Mouse (Mus musculus): ENCODE data around the gene Kansl3. TPM values are rescaled to one million over a fixed set of nuclear protein-coding genes. Genes with fewer than 3 reads are reported as not detected.
A peak's percentile ranks its signal among the peaks of the same experiment; 100 is the strongest.

Kansl3 gene
- polyA plus RNA-seq, 1 experiment = 23.6 TPM

DNA sequence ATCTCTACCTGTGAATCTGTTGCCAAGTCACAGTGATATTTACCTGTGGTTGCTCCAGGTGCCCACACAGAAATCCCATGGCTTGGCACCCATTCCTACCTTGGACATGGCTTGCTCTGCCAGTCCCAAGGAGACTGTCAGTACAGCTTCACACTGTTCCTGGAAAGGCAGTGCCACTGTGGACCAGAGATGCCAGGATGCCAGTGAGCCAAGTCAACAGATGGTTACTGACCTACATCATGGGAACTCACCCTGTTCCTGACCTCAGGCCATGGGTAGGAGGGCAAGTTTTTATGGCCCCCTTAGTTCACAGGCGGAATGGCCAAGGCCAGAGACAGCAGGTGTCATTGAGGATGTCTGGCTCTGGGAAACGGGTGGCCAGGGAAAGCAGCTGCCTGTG lies 47.8 kb downstream of the Kansl3 start:
- TF ChIP-seq MAX (IDR thresholded peaks at IDR 0.05) (no peak), USF1 (IDR thresholded peaks at IDR 0.05; ENCODE audit: low read depth) (no peak), MYOD1 (IDR thresholded peaks at IDR 0.05; ENCODE audit: control insufficient read depth, insufficient read length, low read depth) (no peak), FOSL1 (IDR thresholded peaks at IDR 0.05; ENCODE audit: insufficient read depth, low read length, poor library complexity, severe bottlenecking) (no peak), CTCF (IDR thresholded peaks at IDR 0.05; ENCODE audit: control insufficient read depth, insufficient read depth, insufficient read length) (no peak), CEBPB (IDR thresholded peaks at IDR 0.05; ENCODE audit: low read depth) (no peak), MYOG (IDR thresholded peaks at IDR 0.05; ENCODE audit: control insufficient read depth, extremely low read depth, insufficient read length) (no peak)
- H3K79me3 ChIP-seq (ENCODE audit: low read depth) = no peaks in the 10 kb centered on the region
- H3K36me3 ChIP-seq (ENCODE audit: control insufficient read depth, insufficient read depth) = peaks cover 45% of the 10 kb centered on the region

GRCm38 (mm10) chr1:36315776-36316100 lies 53.2 kb downstream of the Kansl3 start:
- no peak overlapping the region for H3ac ChIP-seq (ENCODE audit: control insufficient read depth, insufficient read length, low read depth)

More for the DNA sequence above, 47.8 kb downstream of the Kansl3 start:
- Histone ChIP-seq H3K79me2 (ENCODE audit: control insufficient read depth, insufficient read depth) (no peaks in the 10 kb centered on the region), H3K27me3 (ENCODE audit: control insufficient read depth, insufficient read depth, insufficient read length) (no peaks in the 10 kb centered on the region), H3K4me3 (ENCODE audit: insufficient read depth, poor library complexity, severe bottlenecking) (no peak overlapping the region), H3ac (ENCODE audit: control insufficient read depth, insufficient read length, low read depth) (no peak overlapping the region)

GRCm38 (mm10) chr1:36314959-36315775 lies 53.8 kb downstream of the Kansl3 start:
- Histone ChIP-seq H3K79me2 (ENCODE audit: control insufficient read depth, insufficient read depth) (peaks cover 45% of the 10 kb centered on the region), H3K36me3 (ENCODE audit: control insufficient read depth, insufficient read depth) (peaks cover 47% of the 10 kb centered on the region), H3K4me3 (ENCODE audit: insufficient read depth, poor library complexity, severe bottlenecking) (no peak overlapping the region), H3K79me3 (ENCODE audit: low read depth) (peaks cover 29% of the 10 kb centered on the region), H3ac (ENCODE audit: control insufficient read depth, insufficient read length, low read depth) (no peak overlapping the region), H3K27me3 (ENCODE audit: control insufficient read depth, insufficient read depth, insufficient read length) (no peaks in the 10 kb centered on the region)
- TF ChIP-seq MYOD1 (IDR thresholded peaks at IDR 0.05; ENCODE audit: control insufficient read depth, insufficient read length, low read depth) (no peak), CTCF (IDR thresholded peaks at IDR 0.05; ENCODE audit: control insufficient read depth, insufficient read depth, insufficient read length) (no peak)

More at GRCm38 (mm10) chr1:36315776-36316100, 53.2 kb downstream of the Kansl3 start:
- Histone ChIP-seq H3K36me3 (ENCODE audit: control insufficient read depth, insufficient read depth) (peaks cover 53% of the 10 kb centered on the region), H3K4me3 (ENCODE audit: insufficient read depth, poor library complexity, severe bottlenecking) (no peak overlapping the region), H3K79me2 (ENCODE audit: control insufficient read depth, insufficient read depth) (peaks cover 40% of the 10 kb centered on the region), H3K27me3 (ENCODE audit: control insufficient read depth, insufficient read depth, insufficient read length) (no peaks in the 10 kb centered on the region), H3K79me3 (ENCODE audit: low read depth) (peaks cover 25% of the 10 kb centered on the region)
- no peak for TF ChIP-seq FOSL1 (IDR thresholded peaks at IDR 0.05; ENCODE audit: insufficient read depth, low read length, poor library complexity, severe bottlenecking)
- no peak for TF ChIP-seq CEBPB (IDR thresholded peaks at IDR 0.05; ENCODE audit: low read depth)
- no peak for TF ChIP-seq MAX (IDR thresholded peaks at IDR 0.05)
- no peak for TF ChIP-seq CTCF (IDR thresholded peaks at IDR 0.05; ENCODE audit: control insufficient read depth, insufficient read depth, insufficient read length)
- TF ChIP-seq USF1 (IDR thresholded peaks at IDR 0.05; ENCODE audit: low read depth) = no peak
- no peak for TF ChIP-seq MYOD1 (IDR thresholded peaks at IDR 0.05; ENCODE audit: control insufficient read depth, insufficient read length, low read depth)
- TF ChIP-seq MYOG (IDR thresholded peaks at IDR 0.05; ENCODE audit: control insufficient read depth, extremely low read depth, insufficient read length) = no peak

- Histone ChIP-seq H3K27me3 (ENCODE audit: control insufficient read depth, insufficient read depth, insufficient read length) (no peaks in the 10 kb centered on the region), H3ac (ENCODE audit: control insufficient read depth, insufficient read length, low read depth) (peak overlapping the region; percentile 69), H3K79me2 (ENCODE audit: control insufficient read depth, insufficient read depth) (peaks cover 63% of the 10 kb centered on the region), H3K36me3 (ENCODE audit: control insufficient read depth, insufficient read depth) (peaks cover 10% of the 10 kb centered on the region), H3K79me3 (ENCODE audit: low read depth) (peaks cover 38% of the 10 kb centered on the region), H3K4me3 (ENCODE audit: insufficient read depth, poor library complexity, severe bottlenecking) (peak overlapping the region; percentile 42)
- no peak for TF ChIP-seq MYOD1 (IDR thresholded peaks at IDR 0.05; ENCODE audit: control insufficient read depth, insufficient read length, low read depth)
- no peak for TF ChIP-seq USF1 (IDR thresholded peaks at IDR 0.05; ENCODE audit: low read depth)
- no peak for TF ChIP-seq CEBPB (IDR thresholded peaks at IDR 0.05; ENCODE audit: low read depth)
- no peak for TF ChIP-seq CTCF (IDR thresholded peaks at IDR 0.05; ENCODE audit: control insufficient read depth, insufficient read depth, insufficient read length)
- no peak for TF ChIP-seq MAX (IDR thresholded peaks at IDR 0.05)
- no peak for TF ChIP-seq MYOG (IDR thresholded peaks at IDR 0.05; ENCODE audit: control insufficient read depth, extremely low read depth, insufficient read length)
- TF ChIP-seq FOSL1 (IDR thresholded peaks at IDR 0.05; ENCODE audit: insufficient read depth, low read length, poor library complexity, severe bottlenecking) = no peak
Observed at GRCm38 (mm10) chr1:36309498-36309901, 59.5 kb downstream of the Kansl3 start.

DNA sequence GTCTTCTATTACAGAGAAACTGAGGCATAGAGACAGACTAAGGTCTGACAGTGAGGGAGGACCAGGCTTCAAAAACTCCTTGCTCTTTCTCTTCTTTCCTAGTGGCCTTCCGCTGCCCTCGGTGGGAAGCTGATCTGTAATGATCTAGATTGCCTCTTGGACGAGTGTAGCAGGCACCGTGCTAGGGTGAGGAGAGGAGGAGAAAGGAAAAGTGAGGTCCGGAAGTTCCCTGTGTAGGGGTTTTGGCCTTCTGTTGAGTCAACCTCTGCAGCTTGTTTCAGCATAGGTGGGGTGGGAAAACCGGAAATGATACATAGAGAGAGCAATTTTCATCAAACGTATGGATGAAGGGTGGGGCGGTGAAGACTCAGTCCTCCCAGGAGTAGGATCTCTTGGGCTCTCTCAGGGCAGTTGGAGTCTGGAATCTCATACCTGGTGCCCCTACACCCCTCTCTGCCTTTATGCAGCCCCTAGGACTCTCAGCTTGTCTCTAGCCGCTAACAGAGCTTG lies 60.0 kb downstream of the Kansl3 start:
- Histone ChIP-seq H3K27me3 (ENCODE audit: control insufficient read depth, insufficient read depth, insufficient read length) (no peaks in the 10 kb centered on the region), H3K4me3 (ENCODE audit: insufficient read depth, poor library complexity, severe bottlenecking) (peak overlapping the region; percentile 42)

More for the DNA sequence above, 60.0 kb downstream of the Kansl3 start:
- Histone ChIP-seq H3K79me2 (ENCODE audit: control insufficient read depth, insufficient read depth) (peaks cover 61% of the 10 kb centered on the region), H3K79me3 (ENCODE audit: low read depth) (peaks cover 35% of the 10 kb centered on the region), H3K36me3 (ENCODE audit: control insufficient read depth, insufficient read depth) (peaks cover 7% of the 10 kb centered on the region), H3ac (ENCODE audit: control insufficient read depth, insufficient read length, low read depth) (peak overlapping the region; percentile 69)
- TF ChIP-seq USF1 (IDR thresholded peaks at IDR 0.05; ENCODE audit: low read depth) (no peak), CTCF (IDR thresholded peaks at IDR 0.05; ENCODE audit: control insufficient read depth, insufficient read depth, insufficient read length) (no peak), MAX (IDR thresholded peaks at IDR 0.05) (no peak), FOSL1 (IDR thresholded peaks at IDR 0.05; ENCODE audit: insufficient read depth, low read length, poor library complexity, severe bottlenecking) (no peak), CEBPB (IDR thresholded peaks at IDR 0.05; ENCODE audit: low read depth) (no peak), MYOD1 (IDR thresholded peaks at IDR 0.05; ENCODE audit: control insufficient read depth, insufficient read length, low read depth) (no peak), MYOG (IDR thresholded peaks at IDR 0.05; ENCODE audit: control insufficient read depth, extremely low read depth, insufficient read length) (no peak)

Data from C2C12 (cell line).